Mouse (Mus musculus) cortical plate, adult 2 months (tissue): ENCODE results near the gene D11Wsu47e.

Experiments used
- CTCF ChIP-seq: fragments of 200-500 bp; IDR thresholded peaks from 2 replicates; pipeline ENCODE4 v1.5.1; 2011; ENCODE audit warnings: mild to moderate bottlenecking, control low read depth, low read length; ENCODE audit not compliant: insufficient read depth; ENCODE audit errors: extremely low read depth
- POLR2A ChIP-seq: fragments of 200-500 bp; IDR thresholded peaks from 2 replicates; pipeline ENCODE4 v1.6.1; 2011; ENCODE audit warnings: mild to moderate bottlenecking, low read length, control low read depth; ENCODE audit not compliant: insufficient read depth; ENCODE audit errors: extremely low read depth

DNA sequence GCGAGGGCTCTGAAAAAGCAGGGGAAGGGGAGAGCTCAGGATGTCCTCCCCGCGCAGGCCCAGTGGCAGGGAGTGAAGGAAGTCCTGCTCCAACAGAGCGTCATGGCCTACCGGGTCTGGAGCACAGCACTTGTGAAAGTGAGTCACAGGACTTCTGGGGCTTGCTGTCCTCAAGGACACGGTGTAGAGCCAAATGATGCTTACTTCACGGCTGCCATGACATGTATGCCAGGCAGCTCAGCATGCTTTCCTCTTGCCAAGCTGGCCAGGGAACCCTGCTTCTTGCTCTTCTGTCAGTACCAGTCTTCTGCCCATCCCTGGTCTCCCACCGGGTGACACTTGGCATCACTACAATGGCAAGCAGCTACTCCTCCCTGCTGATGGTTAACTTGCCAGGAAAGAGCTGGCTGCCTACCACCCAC is 27.7 kb upstream of the D11Wsu47e start:
- no peak for TF ChIP-seq CTCF
- no peak for TF ChIP-seq POLR2A
